Mouse (Mus musculus): ENCODE measurements around the gene Twist1. TPM values are rescaled to one million over a fixed set of nuclear protein-coding genes. Genes with fewer than 3 reads are reported as not detected.

The Twist1 gene
- total RNA-seq, 1 experiment from 2014 or later = not detected

DNA sequence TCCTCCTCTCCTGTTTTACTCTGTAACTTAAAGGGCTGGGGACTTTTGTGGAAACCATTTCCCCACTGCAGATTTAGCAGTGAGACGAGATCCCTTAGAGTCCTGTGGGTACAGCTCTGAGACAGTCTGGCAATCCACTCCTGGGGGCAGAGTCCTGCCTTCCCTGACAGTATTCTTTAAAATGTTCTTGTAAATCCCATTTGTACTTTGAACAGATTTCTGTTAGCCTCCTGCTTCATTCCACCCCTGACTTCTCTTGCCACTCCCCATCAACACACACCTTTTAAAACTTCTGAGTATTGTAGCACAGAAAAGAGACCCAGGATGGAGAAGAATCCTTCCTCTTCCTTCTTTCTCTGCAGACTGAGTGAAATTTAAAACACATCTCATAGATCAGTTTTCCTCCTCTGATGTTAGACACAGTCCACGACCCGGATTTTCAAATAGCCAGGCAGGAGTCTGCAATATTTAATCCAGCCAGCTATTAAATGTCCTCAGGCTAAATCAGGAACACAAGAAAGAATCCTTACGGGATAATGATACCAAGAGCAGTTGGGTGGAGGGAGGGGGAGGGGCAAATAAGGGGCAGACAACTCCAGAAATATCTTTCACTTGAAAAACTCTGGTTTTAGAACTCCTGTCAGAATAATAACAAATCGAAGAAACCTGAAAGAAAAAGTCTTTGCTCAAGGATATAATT lies 8.3 kb downstream of the Twist1 start:
- ATAC-seq (replicated peaks; ENCODE audit: low read depth, poor library complexity, severe bottlenecking) = no peak

DNA sequence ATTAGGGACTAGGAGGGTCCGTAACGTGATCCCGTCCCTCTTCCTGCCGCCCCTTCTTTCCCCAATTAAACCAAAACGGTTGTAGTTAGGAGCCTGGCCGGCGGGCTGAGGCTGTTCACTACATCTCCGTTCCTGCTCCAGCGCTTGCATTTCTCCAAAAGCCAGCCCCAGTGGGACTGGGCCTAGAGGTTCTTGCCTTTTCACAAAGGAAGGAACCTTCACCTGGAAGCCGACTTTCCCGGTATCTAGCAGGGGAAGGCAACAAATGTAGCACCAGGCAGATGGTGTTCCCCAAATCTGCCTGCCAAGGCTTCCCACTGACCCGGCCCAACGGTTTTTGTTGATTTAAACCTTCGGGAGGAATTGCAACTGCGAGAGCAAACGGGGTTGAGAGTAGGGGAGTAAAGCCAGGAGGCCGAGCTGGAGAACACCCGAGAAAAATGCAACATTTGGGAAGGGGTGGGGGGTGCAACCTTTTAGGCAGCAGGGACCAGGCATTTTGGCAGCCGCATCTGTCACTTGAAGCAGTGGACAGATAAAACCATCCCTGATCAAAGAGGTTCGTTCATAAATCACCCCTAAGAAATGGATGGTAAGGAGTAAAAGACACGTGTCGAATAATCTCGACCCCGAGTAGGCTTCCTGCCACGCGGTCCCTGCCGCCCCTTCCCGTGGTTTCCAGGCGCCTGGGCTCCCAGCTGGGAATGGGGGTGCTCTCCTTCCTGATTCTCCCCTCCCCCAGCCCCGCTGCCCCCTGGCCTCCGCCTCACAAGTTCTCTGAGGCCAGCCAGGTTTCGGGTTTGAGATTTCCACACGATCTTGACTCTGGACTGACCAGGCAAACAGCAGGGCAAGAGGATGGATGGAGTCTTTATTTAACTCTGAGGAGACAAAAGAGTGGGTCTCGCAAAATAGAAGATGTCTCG lies 9.3 kb downstream of the Twist1 start:
- ATAC-seq (replicated peaks; ENCODE audit: low read depth, poor library complexity, severe bottlenecking) = no peak

DNA sequence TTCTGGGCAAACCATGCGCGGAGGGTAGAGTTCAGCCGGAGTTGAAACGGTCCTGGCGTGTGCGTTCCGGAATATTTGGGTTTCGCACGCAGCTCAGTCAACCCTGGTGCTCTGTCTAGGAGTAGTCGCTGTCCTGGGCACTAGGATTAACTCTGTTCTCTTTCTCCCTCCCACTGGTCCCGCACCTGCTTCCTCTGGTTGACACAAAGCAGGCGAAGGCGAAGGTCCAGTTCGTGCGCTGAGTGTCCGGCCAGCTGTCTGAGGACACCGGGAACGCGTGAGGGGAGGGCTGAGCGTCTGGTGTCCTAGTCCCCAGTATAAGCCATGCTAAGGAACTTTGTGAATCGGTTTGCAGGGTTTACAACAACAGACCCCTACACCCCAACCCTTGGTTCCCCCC lies 10.0 kb downstream of the Twist1 start:
- no peak for ATAC-seq (replicated peaks; ENCODE audit: low read depth, poor library complexity, severe bottlenecking)

DNA sequence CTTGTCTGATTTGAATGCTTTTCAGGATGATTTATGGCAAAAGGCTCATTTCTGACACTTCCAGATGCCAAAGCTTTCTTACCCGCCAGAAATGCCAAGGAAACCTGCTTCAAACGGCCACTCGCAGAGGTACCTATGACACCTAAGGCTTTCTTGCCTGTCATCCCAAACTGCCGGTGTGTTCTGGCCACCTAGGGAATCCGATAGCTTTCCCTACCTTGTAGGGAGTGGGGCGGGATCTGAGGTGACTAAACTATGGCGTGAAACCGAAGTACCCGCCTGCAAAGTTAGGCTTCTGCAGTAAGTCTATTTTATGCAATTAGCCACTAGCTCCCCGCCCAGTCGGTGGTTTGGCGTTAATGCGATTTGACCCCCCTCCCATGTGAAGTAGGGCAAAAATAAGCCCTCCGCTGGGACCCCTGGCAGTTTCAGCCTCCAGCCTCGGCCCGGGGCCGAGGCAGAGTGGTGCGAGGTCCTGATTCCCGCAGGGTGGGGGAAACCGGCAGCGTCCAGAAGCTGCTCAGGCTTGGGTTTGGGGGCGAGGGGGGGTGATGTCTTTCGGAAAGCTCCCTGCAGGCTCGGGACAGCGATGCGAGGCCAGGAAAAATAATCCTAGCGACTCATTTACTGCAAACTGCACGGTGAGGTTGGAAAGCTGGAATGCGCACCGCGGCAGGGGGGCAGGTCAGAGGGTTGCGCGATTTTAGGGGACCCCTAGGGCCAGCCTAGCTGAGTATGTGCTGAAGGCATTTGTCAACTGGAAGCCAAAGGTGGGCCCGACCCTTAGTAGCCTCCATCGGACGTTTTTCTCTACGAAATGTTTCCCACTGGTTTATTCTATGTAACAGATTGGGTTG lies 10.8 kb downstream of the Twist1 start:
- ATAC-seq (replicated peaks; ENCODE audit: low read depth, poor library complexity, severe bottlenecking) = no peak

- ATAC-seq (replicated peaks; ENCODE audit: low read depth, poor library complexity, severe bottlenecking) = no peak
Measured at GRCm38 (mm10) chr12:33968898-33969178, 11.4 kb downstream of the Twist1 start.

GRCm38 (mm10) chr12:33980159-33980558 lies 22.7 kb downstream of the Twist1 start:
- ATAC-seq (replicated peaks; ENCODE audit: low read depth, poor library complexity, severe bottlenecking) = no peak

DNA sequence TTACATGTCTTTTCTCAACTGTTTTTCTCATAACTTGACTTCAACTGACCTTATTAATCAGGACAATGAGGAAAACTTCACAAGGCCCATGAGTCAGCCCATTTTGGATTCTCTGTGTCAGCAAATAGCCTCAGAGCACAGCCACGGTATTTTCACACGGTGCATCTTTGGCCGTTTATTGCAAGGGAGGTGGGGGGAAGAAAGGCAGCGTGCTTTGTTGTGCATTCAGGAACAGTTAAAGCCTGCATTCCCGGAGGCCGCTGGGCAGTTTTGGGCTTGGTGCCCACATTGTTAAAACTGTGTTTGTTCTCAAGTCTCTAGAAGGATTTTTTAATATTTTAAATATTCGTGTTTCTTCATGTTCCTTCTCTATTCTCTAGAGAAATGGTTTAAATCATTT lies 24.0 kb downstream of the Twist1 start:
- no peak for ATAC-seq (replicated peaks; ENCODE audit: low read depth, poor library complexity, severe bottlenecking)

DNA sequence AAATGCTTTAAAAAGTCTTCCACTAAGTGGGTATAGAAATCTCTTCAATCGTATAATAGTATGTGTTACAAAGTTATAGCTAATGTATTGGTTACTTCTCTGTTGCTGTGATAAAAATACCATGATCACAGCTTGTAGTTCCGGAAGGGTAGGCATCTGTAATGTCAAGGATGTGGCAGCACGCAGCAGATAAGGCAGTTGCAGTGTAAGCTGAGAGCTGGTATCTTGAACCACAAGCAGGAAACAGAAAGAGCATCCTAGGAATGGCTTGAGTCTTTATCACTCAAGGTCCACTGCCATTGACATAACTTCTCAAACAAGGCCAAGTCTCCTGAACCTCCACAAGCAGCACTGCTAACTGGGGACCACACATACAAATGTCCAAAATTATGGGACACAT lies 35.7 kb downstream of the Twist1 start:
- ATAC-seq (replicated peaks; ENCODE audit: low read depth, poor library complexity, severe bottlenecking) = peak; percentile 63; the same call in 1 of the 2 replicates

Other genes starting within 250 kb of the Twist1 start
- not detected in 2 replicates for gene Ferd3l, start 29.2 kb upstream of the Twist1 start, total RNA-seq (2017)